Mouse (Mus musculus): ENCODE measurements around the gene Lhfpl2.

DNA sequence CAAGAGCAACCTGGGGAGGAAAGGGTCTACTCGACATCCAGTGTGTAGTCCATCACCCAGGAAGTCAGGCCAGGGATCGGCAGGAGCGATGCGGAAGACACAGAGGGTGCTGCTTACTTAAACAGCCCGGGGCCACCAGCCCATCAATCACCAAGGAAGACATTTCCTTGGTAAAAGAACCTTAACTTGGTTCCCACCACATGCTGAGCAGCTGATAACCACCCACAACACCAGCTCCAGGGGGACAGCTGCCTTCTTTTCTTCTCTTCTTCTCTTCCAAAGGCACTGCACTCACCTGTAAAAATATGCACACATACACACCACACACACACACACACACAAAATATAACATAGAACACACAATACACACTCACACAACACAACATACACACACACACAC, 183.3 kb downstream of the Lhfpl2 start:
- TF ChIP-seq CTCF (IDR thresholded peaks at IDR 0.05; ENCODE audit: insufficient read depth, low read depth, low read length) (no peak), POLR2A (IDR thresholded peaks at IDR 0.05; ENCODE audit: insufficient read depth, low read depth, low read length) (no peak)
